Mouse (Mus musculus): Measurements from ENCODE around the gene Sowaha. TPM values are rescaled to one million over a fixed set of nuclear protein-coding genes. Genes with fewer than 3 reads are reported as not detected.

Sowaha gene
- total RNA-seq (2012; rRNA removed) = 0.11 and 0.13 TPM in 2 replicates

GRCm38 (mm10) chr11:53479783-53480301 is at the start of gene Sowaha, which contains the start of gene Gm9945:
TSS of gene Sowaha (minus strand) at chr11:53480274.
TSS of gene Gm9945 (plus strand) at chr11:53480166.
- H3K9ac ChIP-seq (ENCODE audit: insufficient read depth, low read depth, low read length, poor library complexity, severe bottlenecking) = peak within 1 kb of the TSS; percentile 15; the same call in 1 of the 2 replicates
- H3K27ac ChIP-seq (ENCODE audit: insufficient read depth, low read depth, low read length, poor library complexity, severe bottlenecking) = no peak within 1 kb of the TSS
- in situ Hi-C loops (cut with MboI; ENCODE audit: low sequenced_read_pairs in 2 of 2, unreplicated experiment in 2 of 2) = no loop called here

GRCm38 (mm10) chr11:53529253-53529557 is 49.1 kb upstream of the Sowaha start:
- DNase-seq (ENCODE audit: low read depth, low spot score) = no peak
- TF ChIP-seq CHD2 (IDR thresholded peaks at IDR 0.05; ENCODE audit: low read depth, low read length) = no peak

More at GRCm38 (mm10) chr11:53479783-53480301, at the start of gene Sowaha, which contains the start of gene Gm9945:
- Histone ChIP-seq H3K4me3 (ENCODE audit: insufficient read depth in 1 of 2, low read depth in 1 of 2, low read length in 2 of 2, poor library complexity in 1 of 2, severe bottlenecking in 1 of 2) (peak within 1 kb of the TSS; percentile 61 to 67), H3K4me1 (ENCODE audit: control insufficient read depth in 2 of 2, insufficient read depth in 2 of 2, low read length in 2 of 2, poor library complexity in 1 of 2) (peaks cover 0 to 2% of the 10 kb centered on the region in 2 experiments; a peak in 1 of 4 replicates), H3K36me3 (ENCODE audit: control insufficient read depth, insufficient read depth, low read length, poor library complexity, severe bottlenecking) (no peaks in the 10 kb centered on the region), H3K9me3 (ENCODE audit: control insufficient read depth, insufficient read depth, low read depth, low read length) (no peaks in the 10 kb centered on the region)
- DNase-seq (ENCODE audit: low read depth, low spot score) = no peak
- no peak for TF ChIP-seq ZNF384 (IDR thresholded peaks at IDR 0.05; ENCODE audit: low read depth, low read length)
- TF ChIP-seq MAFK (IDR thresholded peaks at IDR 0.05; ENCODE audit: insufficient read depth, low read depth, low read length) = no peak
- TF ChIP-seq CHD2 (IDR thresholded peaks at IDR 0.05; ENCODE audit: low read depth, low read length) = no peak
- no peak for TF ChIP-seq ZC3H11A (IDR thresholded peaks at IDR 0.05; ENCODE audit: borderline replicate concordance, low read depth, low read length)
- 0 out of 2 replicates have a peak, but pooled peaks have one; percentile 13 for TF ChIP-seq HCFC1 (IDR thresholded peaks at IDR 0.05; ENCODE audit: borderline replicate concordance, insufficient read depth, low read length)

GRCm38 (mm10) chr11:53528397-53529252 is 48.6 kb upstream of the Sowaha start:
- Histone ChIP-seq H3K27ac (ENCODE audit: insufficient read depth, low read depth, low read length, poor library complexity, severe bottlenecking) (no peak overlapping the region), H3K4me1 (ENCODE audit: control insufficient read depth in 2 of 2, insufficient read depth in 2 of 2, low read length in 2 of 2, poor library complexity in 1 of 2) (peaks cover 0 to 9% of the 10 kb centered on the region in 2 experiments; a peak in 2 of 4 replicates), H3K9ac (ENCODE audit: insufficient read depth, low read depth, low read length, poor library complexity, severe bottlenecking) (no peak overlapping the region), H3K4me3 (ENCODE audit: insufficient read depth in 1 of 2, low read depth in 1 of 2, low read length in 2 of 2, poor library complexity in 1 of 2, severe bottlenecking in 1 of 2) (no peak overlapping the region), H3K9me3 (ENCODE audit: control insufficient read depth, insufficient read depth, low read depth, low read length) (no peaks in the 10 kb centered on the region), H3K36me3 (ENCODE audit: control insufficient read depth, insufficient read depth, low read length, poor library complexity, severe bottlenecking) (no peaks in the 10 kb centered on the region; the same call in 1 of the 2 replicates)
- TF ChIP-seq ZNF384 (IDR thresholded peaks at IDR 0.05; ENCODE audit: low read depth, low read length) (no peak), CHD2 (IDR thresholded peaks at IDR 0.05; ENCODE audit: low read depth, low read length) (no peak), HCFC1 (IDR thresholded peaks at IDR 0.05; ENCODE audit: borderline replicate concordance, insufficient read depth, low read length) (no peak), ZC3H11A (IDR thresholded peaks at IDR 0.05; ENCODE audit: borderline replicate concordance, low read depth, low read length) (no peak), MAFK (IDR thresholded peaks at IDR 0.05; ENCODE audit: insufficient read depth, low read depth, low read length) (no peak)
- DNase-seq (ENCODE audit: low read depth, low spot score) = no peak
- in situ Hi-C loops (cut with MboI; ENCODE audit: low sequenced_read_pairs in 2 of 2, unreplicated experiment in 2 of 2) = no loop called here

More at GRCm38 (mm10) chr11:53529253-53529557, 49.1 kb upstream of the Sowaha start:
- H3K9me3 ChIP-seq (ENCODE audit: control insufficient read depth, insufficient read depth, low read depth, low read length) = no peaks in the 10 kb centered on the region
- in situ Hi-C loops (cut with MboI; ENCODE audit: low sequenced_read_pairs in 2 of 2, unreplicated experiment in 2 of 2) = no loop called here
- H3K36me3 ChIP-seq (ENCODE audit: control insufficient read depth, insufficient read depth, low read length, poor library complexity, severe bottlenecking) = no peaks in the 10 kb centered on the region; the same call in 1 of the 2 replicates
- no peak overlapping the region for H3K9ac ChIP-seq (ENCODE audit: insufficient read depth, low read depth, low read length, poor library complexity, severe bottlenecking)
- H3K4me1 ChIP-seq (ENCODE audit: control insufficient read depth in 2 of 2, insufficient read depth in 2 of 2, low read length in 2 of 2, poor library complexity in 1 of 2) = peaks cover 0 to 9% of the 10 kb centered on the region in 2 experiments; a peak in 2 of 4 replicates
- H3K4me3 ChIP-seq (ENCODE audit: insufficient read depth in 1 of 2, low read depth in 1 of 2, low read length in 2 of 2, poor library complexity in 1 of 2, severe bottlenecking in 1 of 2) = no peak overlapping the region
- H3K27ac ChIP-seq (ENCODE audit: insufficient read depth, low read depth, low read length, poor library complexity, severe bottlenecking) = no peak overlapping the region

GRCm38 (mm10) chr11:53525461-53525860 is 45.4 kb upstream of the Sowaha start:
- TF ChIP-seq CHD2 (IDR thresholded peaks at IDR 0.05; ENCODE audit: low read depth, low read length) = no peak
- no peak for TF ChIP-seq ZC3H11A (IDR thresholded peaks at IDR 0.05; ENCODE audit: borderline replicate concordance, low read depth, low read length)
- in situ Hi-C loops (cut with MboI; ENCODE audit: low sequenced_read_pairs in 2 of 2, unreplicated experiment in 2 of 2) = no loop called here
- no peak overlapping the region for H3K27ac ChIP-seq (ENCODE audit: insufficient read depth, low read depth, low read length, poor library complexity, severe bottlenecking)
- no peaks in the 10 kb centered on the region for H3K36me3 ChIP-seq (ENCODE audit: control insufficient read depth, insufficient read depth, low read length, poor library complexity, severe bottlenecking)
- H3K4me1 ChIP-seq (ENCODE audit: control insufficient read depth in 2 of 2, insufficient read depth in 2 of 2, low read length in 2 of 2, poor library complexity in 1 of 2) = peaks cover 5 to 19% of the 10 kb centered on the region in 2 experiments; a peak in 3 of 4 replicates
- peak; percentile 52 for DNase-seq (ENCODE audit: low read depth, low spot score)
- H3K4me3 ChIP-seq (ENCODE audit: insufficient read depth in 1 of 2, low read depth in 1 of 2, low read length in 2 of 2, poor library complexity in 1 of 2, severe bottlenecking in 1 of 2) = no peak overlapping the region
- no peaks in the 10 kb centered on the region for H3K9me3 ChIP-seq (ENCODE audit: control insufficient read depth, insufficient read depth, low read depth, low read length)
- no peak overlapping the region; the same call in 1 of the 2 replicates for H3K9ac ChIP-seq (ENCODE audit: insufficient read depth, low read depth, low read length, poor library complexity, severe bottlenecking)

Measured in ES-E14 (cell line).